Mouse (Mus musculus) layer of hippocampus, postnatal 25 days (tissue): ENCODE measurements around the gene A430078G23Rik. TPM values are rescaled to one million over a fixed set of nuclear protein-coding genes. Genes with fewer than 3 reads are reported as not detected.

Source experiments
- DNase-seq, 2 experiments: peaks; one replicate each; pipeline ENCODE4 v3.0.0; 2022; ENCODE audit warnings: mixed read lengths in 2 of 2, low spot score in 1 of 2; ENCODE audit errors: extremely low spot score in 1 of 2
- total RNA-seq, 2 experiments: library from RNA; stranded (reverse); gene quantifications; 2 replicates each; pipeline ENCODE4 v1.2.3; 2021

Gene A430078G23Rik
- total RNA-seq, 2 experiments from 2014 or later = not detected

GRCm38 (mm10) chr8:3346691-3347413, 6.4 kb upstream of the A430078G23Rik start:
- DNase-seq = no peak

GRCm38 (mm10) chr8:3348142-3348823, 4.9 kb upstream of the A430078G23Rik start:
- DNase-seq = no peak

GRCm38 (mm10) chr8:3350747-3351146, 2.5 kb upstream of the A430078G23Rik start:
- no peak for DNase-seq

- no peak for DNase-seq
These were observed 500 bp upstream of the A430078G23Rik start for GRCm38 (mm10) chr8:3352715-3353114.

GRCm38 (mm10) chr8:3353811-3354442, 712 bp downstream of the A430078G23Rik start:
- no peak for DNase-seq

GRCm38 (mm10) chr8:3354443-3354812, 1.2 kb downstream of the A430078G23Rik start:
- no peak for DNase-seq

- no peak for DNase-seq
These were observed 2.4 kb downstream of the A430078G23Rik start for GRCm38 (mm10) chr8:3355586-3355985.

- DNase-seq = peak; percentile 82 to 98
These were observed 4.8 kb downstream of the A430078G23Rik start for GRCm38 (mm10) chr8:3358060-3358459.

- DNase-seq = peak in 1 of 2 experiments; percentile 35
These were observed 13.9 kb downstream of the A430078G23Rik start for GRCm38 (mm10) chr8:3367086-3367485.

GRCm38 (mm10) chr8:3368091-3368490, 14.9 kb downstream of the A430078G23Rik start:
- DNase-seq = no peak

GRCm38 (mm10) chr8:3375748-3376147, 22.5 kb downstream of the A430078G23Rik start:
- DNase-seq = no peak

GRCm38 (mm10) chr8:3376641-3377274, 23.5 kb downstream of the A430078G23Rik start:
- no peak for DNase-seq

GRCm38 (mm10) chr8:3387286-3387685, 34.1 kb downstream of the A430078G23Rik start:
- DNase-seq = peak; percentile 40 to 79

- DNase-seq = no peak
These were observed 35.5 kb downstream of the A430078G23Rik start for GRCm38 (mm10) chr8:3388591-3389338.

GRCm38 (mm10) chr8:3389506-3389905, 36.3 kb downstream of the A430078G23Rik start:
- no peak for DNase-seq

- DNase-seq = no peak
These were observed 39.1 kb downstream of the A430078G23Rik start for GRCm38 (mm10) chr8:3392293-3392692.

- DNase-seq = peak; percentile 71 to 74
These were observed 39.8 kb downstream of the A430078G23Rik start, which contains the start of gene Arhgef18 for GRCm38 (mm10) chr8:3392771-3393710. TSS of gene Arhgef18 (plus strand) at chr8:3393006.

GRCm38 (mm10) chr8:3394600-3394999, 41.4 kb downstream of the A430078G23Rik start:
- DNase-seq = no peak

- DNase-seq = no peak
These were observed 42.0 kb downstream of the A430078G23Rik start for GRCm38 (mm10) chr8:3395246-3395645.
